Mouse (Mus musculus) embryonic fibroblast, embryonic 13.5 days (primary cell): ENCODE data around the gene Hoxa3. TPM values are rescaled to one million over a fixed set of nuclear protein-coding genes. Genes with fewer than 3 reads are reported as not detected.

Experiments
- H3K27ac ChIP-seq: 2 replicates; pipeline ENCODE4 v1.5.1; 2012; ENCODE audit warnings: low read length, control low read depth, inconsistent platforms; ENCODE audit not compliant: insufficient read depth
- H3K4me1 ChIP-seq: 2 replicates; pipeline ENCODE4 v1.6.1; 2011; ENCODE audit warnings: low read length; ENCODE audit not compliant: control insufficient read depth, insufficient read depth
- H3K4me3 ChIP-seq: 2 replicates; pipeline ENCODE4 v1.5.1; 2011; ENCODE audit warnings: mild to moderate bottlenecking, control low read depth, low read length; ENCODE audit not compliant: insufficient read depth
- CTCF ChIP-seq: IDR thresholded peaks from 2 replicates; pipeline ENCODE4 v1.5.1; 2011; ENCODE audit warnings: mild to moderate bottlenecking, control low read depth, low read length, moderate library complexity, borderline replicate concordance; ENCODE audit not compliant: insufficient read depth
- POLR2A ChIP-seq: IDR thresholded peaks from 2 replicates; pipeline ENCODE4 v1.6.1; 2011; ENCODE audit warnings: low read depth, mild to moderate bottlenecking, control low read depth, low read length, moderate library complexity
- polyA plus RNA-seq: library from polyadenylated mRNA; stranded (reverse); fragments of >200 nt; gene quantifications from 2 replicates; pipeline ENCODE4 v1.2.4, GENCODE M21; 2011; ENCODE audit warnings: low read depth; ENCODE audit not compliant: missing spikeins, insufficient read length

Gene Hoxa3
- polyA plus RNA-seq, 1 experiment, result 10.2 TPM

- Histone ChIP-seq H3K27ac (peak overlapping the region; percentile 60), H3K4me1 (no peaks in the 10 kb centered on the region), H3K4me3 (peak overlapping the region; percentile 28)
- no peak for TF ChIP-seq CTCF
- no peak for TF ChIP-seq POLR2A
Observed at GRCm38 (mm10) chr6:52226569-52227257, 13.6 kb upstream of the Hoxa3 start.

DNA sequence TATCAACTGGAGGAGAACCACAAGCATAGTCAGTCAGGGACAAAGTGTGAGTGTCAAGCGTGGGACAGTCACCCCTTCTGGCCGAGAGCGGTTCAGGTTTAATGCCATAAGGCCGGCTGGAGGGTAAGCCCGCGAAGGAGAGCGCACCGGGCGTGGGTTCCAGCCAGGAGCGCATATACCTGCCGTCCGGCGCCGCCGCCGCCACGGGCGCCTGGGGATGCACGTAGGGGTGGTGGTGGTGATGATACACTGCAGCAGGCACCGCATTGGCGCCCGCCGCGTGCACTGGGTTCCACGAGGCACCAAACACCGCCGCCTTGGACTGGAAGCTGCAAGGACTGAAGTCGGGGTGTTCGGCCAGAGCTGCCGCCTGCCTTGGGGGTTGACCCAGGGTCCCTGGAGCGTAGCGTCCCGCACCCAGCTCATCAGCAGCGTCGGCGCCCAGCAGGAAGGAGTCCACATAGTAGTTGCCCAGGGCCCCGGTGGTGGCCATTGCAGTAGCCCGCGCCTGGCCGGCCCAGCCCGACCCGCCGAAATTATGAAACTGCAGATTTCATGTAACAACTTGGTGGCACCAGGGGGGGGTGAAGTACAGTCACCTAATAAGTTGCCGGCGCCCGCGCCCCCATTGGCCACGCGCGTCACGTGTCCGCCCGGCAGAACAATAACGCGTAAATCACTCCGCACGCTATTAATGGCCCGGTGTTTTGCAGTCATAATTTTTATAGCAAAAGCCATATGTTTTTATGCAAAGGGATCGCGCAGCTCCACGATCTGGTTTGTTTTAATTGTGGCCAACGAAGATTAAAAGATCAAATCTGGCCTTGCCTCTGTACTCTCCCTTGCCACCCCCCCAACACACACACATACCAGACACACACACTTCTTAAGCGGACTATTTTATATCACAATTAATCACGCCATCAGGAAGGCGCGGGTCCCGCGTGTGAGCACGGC, 12.8 kb upstream of the Hoxa3 start:
- TF ChIP-seq CTCF (no peak), POLR2A (peak; percentile 43)
- Histone ChIP-seq H3K4me3 (peak overlapping the region; percentile 74), H3K27ac (peak overlapping the region; percentile 66), H3K4me1 (no peaks in the 10 kb centered on the region)

DNA sequence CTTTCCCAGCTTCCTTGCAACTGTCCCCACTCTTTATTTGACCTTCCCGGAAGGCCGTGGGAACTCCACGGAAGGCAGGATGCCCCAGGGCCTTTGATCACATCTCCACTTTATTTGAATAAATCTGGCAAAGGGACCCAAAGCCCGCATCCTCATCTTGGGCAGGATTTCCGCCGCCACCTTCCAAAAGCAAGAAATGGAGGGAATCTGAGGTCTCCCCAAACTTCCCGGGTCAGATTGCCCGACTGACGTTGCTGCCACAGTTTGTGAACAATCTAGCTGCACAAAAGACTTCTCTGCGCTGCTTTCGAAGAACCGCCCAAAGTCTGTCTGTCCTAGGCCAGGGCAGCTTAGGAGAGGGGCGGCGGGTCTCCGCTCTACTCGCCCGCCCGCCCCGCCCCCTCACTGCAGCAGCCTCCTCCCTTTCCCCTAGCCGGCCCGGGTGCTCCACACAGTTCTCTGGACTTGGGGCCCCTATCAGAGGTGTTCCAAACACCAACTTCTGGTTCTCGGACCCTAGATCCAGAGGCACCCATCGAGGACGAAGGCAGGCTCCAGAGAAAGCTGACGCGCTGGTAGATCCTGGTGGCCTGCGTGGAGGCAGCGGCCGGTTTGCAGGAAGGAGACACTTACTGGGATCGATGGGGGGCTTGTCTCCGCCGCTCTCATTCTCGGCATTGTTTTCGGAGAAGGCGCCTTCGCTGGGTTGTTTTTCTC, 11.9 kb upstream of the Hoxa3 start:
- no peaks in the 10 kb centered on the region for H3K4me1 ChIP-seq
- 0 out of 2 replicates have a peak overlapping the region, but pooled peaks have one; percentile 66 for H3K27ac ChIP-seq
- peak overlapping the region; percentile 74 for H3K4me3 ChIP-seq
- TF ChIP-seq CTCF, result no peak
- TF ChIP-seq POLR2A, result no peak

- no peak for TF ChIP-seq CTCF
- no peak for TF ChIP-seq POLR2A
- H3K27ac ChIP-seq, result peak overlapping the region; percentile 32; the same call in 1 of the 2 replicates
- peak overlapping the region; percentile 74 for H3K4me3 ChIP-seq
- H3K4me1 ChIP-seq, result no peaks in the 10 kb centered on the region
Observed at GRCm38 (mm10) chr6:52223939-52224760, 11.0 kb upstream of the Hoxa3 start.

DNA sequence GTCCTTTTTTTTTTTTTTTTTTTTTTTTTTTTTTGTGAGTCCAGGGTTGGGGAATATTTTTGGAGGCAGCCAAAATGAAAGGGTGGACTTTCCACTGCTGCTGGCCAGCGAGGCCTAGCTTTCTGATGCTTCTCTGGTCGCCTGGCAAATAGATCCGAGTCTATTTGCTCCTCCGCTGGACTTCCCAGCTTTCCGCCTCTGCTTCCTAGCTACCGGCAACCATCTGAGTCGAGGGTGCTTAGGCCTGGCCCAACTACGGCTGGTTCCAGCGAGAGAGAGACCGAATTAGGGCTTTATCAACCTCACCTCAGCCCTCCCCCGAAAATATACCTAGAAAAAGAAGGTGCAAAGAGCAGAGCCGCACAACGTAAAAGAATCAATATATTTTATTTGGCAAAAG, 9.6 kb upstream of the Hoxa3 start:
- TF ChIP-seq POLR2A (0 out of 2 replicates have a peak, but pooled peaks have one; percentile 18), CTCF (no peak)
- Histone ChIP-seq H3K4me1 (no peaks in the 10 kb centered on the region), H3K4me3 (peak overlapping the region; percentile 46), H3K27ac (peak overlapping the region; percentile 78)

DNA sequence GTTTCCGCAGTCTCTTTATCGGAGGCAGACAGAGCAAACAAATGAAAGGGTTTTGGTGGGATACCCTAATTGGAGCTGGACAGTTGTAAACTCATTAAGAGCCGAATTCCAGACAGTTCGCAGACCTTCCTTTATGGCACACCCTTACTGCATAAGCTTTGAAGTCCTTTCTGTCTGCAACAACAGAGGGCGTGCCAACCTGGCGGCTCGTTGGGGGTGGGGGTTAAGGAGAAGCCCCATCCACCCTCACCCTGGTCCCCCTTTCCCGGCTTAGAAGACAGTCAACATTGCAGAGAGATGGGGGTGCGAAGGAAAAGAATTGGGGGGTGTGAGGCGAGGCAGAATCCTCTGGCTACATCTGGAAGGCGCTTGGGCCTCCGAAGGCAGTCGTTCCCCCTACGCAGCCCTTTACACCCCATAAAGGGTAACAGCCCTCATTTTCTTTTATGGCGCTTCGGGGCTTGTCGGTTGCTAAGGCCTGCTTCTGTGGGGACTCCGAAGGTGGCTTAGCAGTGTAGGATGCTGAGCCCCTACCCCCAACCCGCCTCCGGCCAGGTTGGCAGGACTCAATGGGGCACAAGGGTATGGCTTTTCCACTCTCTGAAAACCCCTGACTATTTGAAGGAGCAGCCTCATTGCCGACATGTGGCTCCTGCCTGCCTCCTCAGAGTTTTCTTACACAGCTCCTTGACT, 9.0 kb upstream of the Hoxa3 start:
- TF ChIP-seq CTCF (no peak), POLR2A (peak; percentile 5; the same call in 1 of the 2 replicates)
- no peaks in the 10 kb centered on the region for H3K4me1 ChIP-seq

DNA sequence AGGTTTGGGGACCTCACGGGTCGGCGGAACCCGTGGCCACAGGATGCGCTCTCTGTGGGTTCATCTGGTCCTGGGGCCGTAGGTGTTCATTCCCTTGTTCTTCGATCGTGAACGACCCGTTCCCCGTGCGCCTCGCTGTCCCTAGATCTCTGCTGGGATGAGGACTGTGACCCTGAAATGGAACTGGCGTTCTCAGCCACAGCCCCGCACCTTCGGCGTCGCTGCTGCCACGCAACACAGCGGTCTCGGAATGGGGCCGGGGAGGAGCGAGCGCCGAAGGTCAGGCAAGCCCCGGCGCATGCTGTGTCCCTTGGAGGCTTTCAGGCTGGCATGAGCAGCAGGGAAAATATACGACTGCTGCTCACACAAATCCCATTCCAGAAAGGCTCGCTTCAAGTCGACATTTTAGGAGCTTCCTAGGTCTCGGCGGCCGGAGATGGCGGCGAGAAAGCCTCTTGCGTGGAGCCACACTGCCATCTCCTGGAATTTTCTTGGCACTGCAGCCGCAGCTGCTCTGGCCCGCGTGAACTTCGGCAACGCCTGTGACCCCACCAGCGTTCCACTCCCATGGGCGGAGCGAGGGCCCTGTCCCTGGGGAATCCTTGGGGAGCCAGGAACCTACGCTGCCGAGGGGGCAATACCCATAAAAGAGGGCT, 8.3 kb upstream of the Hoxa3 start, which contains the start of gene Hoxa7:
TSS of gene Hoxa7 (minus strand) at position 518 of the 656 bp plus-strand sequence.
- Histone ChIP-seq H3K4me1 (no peaks in the 10 kb centered on the region), H3K27ac (peak within 1 kb of the TSS; percentile 78)
- TF ChIP-seq CTCF (peak; percentile 70), POLR2A (peak; percentile 28; the same call in 1 of the 2 replicates)

More for the DNA sequence above, 9.0 kb upstream of the Hoxa3 start:
- Histone ChIP-seq H3K4me3 (peak overlapping the region; percentile 46), H3K27ac (peak overlapping the region; percentile 78)

DNA sequence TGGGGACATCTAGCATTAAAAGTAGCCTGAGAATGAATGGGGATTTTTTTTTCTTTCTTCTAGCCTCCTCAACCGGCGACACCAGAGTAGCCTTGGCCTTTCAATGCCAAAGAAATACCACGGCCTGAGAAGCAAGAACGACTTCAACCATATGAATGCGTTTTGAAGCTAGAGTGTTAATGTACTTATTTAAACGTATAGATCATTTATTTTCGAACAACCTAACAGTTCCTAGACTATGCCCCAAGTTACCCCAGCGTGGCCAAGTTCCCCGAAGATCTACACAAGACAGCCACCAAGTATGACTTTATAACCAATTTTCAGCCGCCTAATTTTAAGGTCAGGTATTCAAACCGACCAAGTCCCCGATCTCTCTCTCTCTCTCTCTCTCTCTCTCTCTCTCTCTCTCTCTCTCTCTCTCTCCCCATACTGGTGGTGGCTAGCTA, 7.8 kb upstream of the Hoxa3 start:
- Histone ChIP-seq H3K4me1 (no peaks in the 10 kb centered on the region), H3K27ac (peak overlapping the region; percentile 69)
- TF ChIP-seq POLR2A (no peak), CTCF (no peak)

More for the DNA sequence above, 8.3 kb upstream of the Hoxa3 start, which contains the start of gene Hoxa7:
- H3K4me3 ChIP-seq, result peak within 1 kb of the TSS; percentile 49

More for the DNA sequence above, 7.8 kb upstream of the Hoxa3 start:
- H3K4me3 ChIP-seq, result peak overlapping the region; percentile 49
